Comparison of ENCODE assay signal across 9 mouse cellular contexts in genomic region chr6:90713650-90714049, GRCm38 (mm10).
DNase-seq lines count a peak whose midpoint lies in the region; ATAC-seq lines count a peak whose summit lies in the region.
"Had no signal": no experiment of that assay in that cellular context is flagged by ENCODE, and none has a peak within 500 bp of the region (broad histone marks: within the 10 kb centered on the region; RNA-seq: fewer than 3 reads in every experiment).

No protein-coding gene starts in this region.

- peak overlapping the region; percentile 81 for H3K27ac ChIP-seq in hindbrain, embryonic 13.5 days
- H3K27ac ChIP-seq in kidney, embryonic 16.5 days (ENCODE audit: low read length), result peak overlapping the region; percentile 55; the same call in 1 of the 2 replicates
- H3K27ac ChIP-seq in neural tube, embryonic 13.5 days (replicated peaks), result peak overlapping the region; percentile 83

- no peaks in the 10 kb centered on the region for H3K27me3 ChIP-seq in hindbrain, embryonic 13.5 days
- H3K27me3 ChIP-seq in kidney, embryonic 16.5 days (ENCODE audit: insufficient read depth, low read length), result no peaks in the 10 kb centered on the region
- H3K27me3 ChIP-seq in neural tube, embryonic 13.5 days, result no peaks in the 10 kb centered on the region

- no peak for ATAC-seq in hindbrain, embryonic 13.5 days (ENCODE audit: low FRiP score)
- no peak for ATAC-seq in kidney, embryonic 16.5 days (ENCODE audit: low FRiP score, low TSS enrichment)
- ATAC-seq in neural tube, embryonic 13.5 days (ENCODE audit: low read depth), result no peak
- ATAC-seq: activated CD4-positive, CD25-positive, alpha-beta regulatory T cell, adult 4 months had no signal

- no peaks in the 10 kb centered on the region for H3K36me3 ChIP-seq in hindbrain, embryonic 13.5 days
- H3K36me3 ChIP-seq in kidney, embryonic 16.5 days (ENCODE audit: insufficient read depth, low read length), result no peaks in the 10 kb centered on the region
- H3K36me3 ChIP-seq in neural tube, embryonic 13.5 days, result no peaks in the 10 kb centered on the region

- peak; percentile 69 for DNase-seq in kidney, adult 11 months
- no peak for DNase-seq in kidney, adult 18-20 months
- no peak for DNase-seq in cerebellum, postnatal 36 days
- DNase-seq in cerebellum, postnatal 10 days, result no peak
- DNase-seq in thymus, postnatal 4 days, result no peak

- no peak overlapping the region for H3K4me3 ChIP-seq in hindbrain, embryonic 13.5 days
- no peak overlapping the region for H3K4me3 ChIP-seq in kidney, embryonic 16.5 days (ENCODE audit: low read length)
- no peak overlapping the region for H3K4me3 ChIP-seq in neural tube, embryonic 13.5 days

- H3K9me3 ChIP-seq in hindbrain, embryonic 13.5 days, result no peaks in the 10 kb centered on the region
- H3K9me3 ChIP-seq in kidney, embryonic 16.5 days (ENCODE audit: low read length), result no peaks in the 10 kb centered on the region
- no peaks in the 10 kb centered on the region for H3K9me3 ChIP-seq in neural tube, embryonic 13.5 days

- no peak overlapping the region for H3K4me2 ChIP-seq in hindbrain, embryonic 13.5 days
- H3K4me2 ChIP-seq in kidney, embryonic 16.5 days (replicated peaks; ENCODE audit: low read depth, low read length), result no peak overlapping the region
- no peak overlapping the region for H3K4me2 ChIP-seq in neural tube, embryonic 13.5 days

- 41% methylated on average over 3 of the region's 3 CpGs for WGBS in hindbrain, embryonic 13.5 days
- 41% methylated on average over 3 of the region's 3 CpGs for WGBS in kidney, embryonic 16.5 days
- WGBS in neural tube, embryonic 13.5 days, result 48% methylated on average over 3 of the region's 3 CpGs

- no peak overlapping the region for H3K9ac ChIP-seq in hindbrain, embryonic 13.5 days
- no peak overlapping the region for H3K9ac ChIP-seq in kidney, embryonic 16.5 days (replicated peaks; ENCODE audit: low read length)
- H3K9ac ChIP-seq in neural tube, embryonic 13.5 days, result no peak overlapping the region

- peaks cover 93% of the 10 kb centered on the region for H3K4me1 ChIP-seq in hindbrain, embryonic 13.5 days (replicated peaks)
- H3K4me1 ChIP-seq in kidney, embryonic 16.5 days (ENCODE audit: insufficient read depth, low read length), result peaks cover 66% of the 10 kb centered on the region
- peaks cover 90% of the 10 kb centered on the region for H3K4me1 ChIP-seq in neural tube, embryonic 13.5 days (replicated peaks)
